Mouse (Mus musculus) left cerebral cortex, postnatal 25 days (tissue): ENCODE results near the gene Orm2. TPM values are rescaled to one million over a fixed set of nuclear protein-coding genes. Genes with fewer than 3 reads are reported as not detected.

Experiments used
- DNase-seq, 2 experiments: peaks; one replicate each; pipeline ENCODE4 v3.0.0; 2022; ENCODE audit warnings: low spot score in 2 of 2, mixed read lengths in 1 of 2
- intact Hi-C: fragments of 180-260 bp; cut with DNase I; formaldehyde crosslinking; loops from one replicate; pipeline ENCODE4 v1.15.1; 2025
- total RNA-seq, 2 experiments: library from RNA; stranded (reverse); gene quantifications; 2 replicates each; pipeline ENCODE4 v1.2.3; 2021

The Orm2 gene
- total RNA-seq, 2 experiments from 2014 or later: not detected

DNA sequence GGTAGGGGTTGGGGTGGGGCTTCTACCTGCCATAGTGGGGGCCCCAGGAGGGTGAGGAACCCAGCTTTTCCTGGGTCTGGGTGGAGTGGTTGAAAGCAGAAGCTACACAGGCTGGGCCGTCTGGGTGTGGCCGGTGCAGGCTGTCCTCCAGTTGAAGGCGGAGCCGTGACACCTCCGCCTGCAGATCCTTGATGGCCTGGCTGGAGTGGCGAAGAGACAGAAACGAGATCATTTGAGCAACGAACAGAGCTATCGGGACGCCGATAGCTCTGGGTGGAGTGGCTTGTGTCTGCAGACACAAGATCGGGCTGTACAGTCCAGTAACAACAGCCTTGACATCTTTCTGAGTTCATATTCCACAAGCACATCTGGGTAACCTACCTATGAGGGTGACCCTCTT, 12.1 kb downstream of the Orm2 start:
- no peak for DNase-seq
- intact Hi-C loops: no loop called here

GRCm38 (mm10) chr4:63375367-63375766, 13.1 kb downstream of the Orm2 start:
- no peak for DNase-seq
- intact Hi-C loops: no loop called here

DNA sequence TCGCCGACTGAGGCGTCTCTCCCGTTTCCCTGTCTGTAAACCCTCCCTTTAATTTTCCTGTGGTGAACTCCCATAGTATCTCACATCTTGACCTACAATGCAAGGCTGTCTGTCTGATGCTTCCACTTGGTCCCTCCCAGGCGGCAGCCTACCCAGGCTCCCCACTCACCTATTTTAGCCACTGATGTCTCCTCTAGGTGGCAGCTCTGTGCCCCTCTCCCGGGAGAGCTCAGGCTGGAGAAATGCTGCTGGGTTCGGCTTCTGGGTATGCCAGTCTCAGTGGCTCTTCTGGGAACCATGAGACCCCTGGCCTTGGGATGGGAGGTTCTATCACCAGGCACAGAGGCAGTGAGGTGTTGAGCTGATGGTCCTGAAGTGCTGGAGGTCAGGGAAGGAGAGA, 15.2 kb downstream of the Orm2 start:
- intact Hi-C loops: no loop called here

DNA sequence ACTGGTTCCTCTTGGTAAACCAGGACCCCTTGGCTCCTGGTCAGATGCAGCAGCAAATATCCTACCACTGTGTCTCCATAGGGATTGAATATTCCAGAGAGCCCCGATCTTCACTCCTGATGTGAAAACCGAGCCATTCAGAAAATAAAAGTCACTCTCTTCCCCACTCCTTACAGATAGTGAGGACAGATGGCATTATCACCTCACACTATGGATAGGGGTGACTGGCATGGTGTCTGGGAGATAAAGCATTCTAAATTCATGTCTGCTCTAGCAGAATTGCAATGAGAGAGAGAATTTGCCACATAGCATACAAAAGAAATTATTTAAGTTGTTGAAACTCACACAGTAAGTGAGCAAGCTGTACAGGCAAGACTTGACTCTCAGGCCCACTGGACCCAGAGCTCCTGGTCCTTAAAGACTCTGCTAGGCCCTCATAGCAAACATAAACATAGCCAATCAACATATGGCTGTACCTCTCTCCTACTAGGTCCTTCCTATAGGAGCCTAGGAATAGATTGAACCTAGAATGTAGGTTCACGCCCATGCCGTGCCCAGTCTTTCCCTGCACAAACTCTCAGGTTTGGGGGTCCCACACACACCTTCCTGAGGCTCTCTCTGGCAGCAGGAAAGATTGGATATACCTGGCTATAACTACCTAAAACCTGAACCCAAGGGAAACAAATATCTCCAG, 20.6 kb downstream of the Orm2 start:
- no peak for DNase-seq
- intact Hi-C loops: no loop called here

More for the DNA sequence above, 15.2 kb downstream of the Orm2 start:
- no peak for DNase-seq

DNA sequence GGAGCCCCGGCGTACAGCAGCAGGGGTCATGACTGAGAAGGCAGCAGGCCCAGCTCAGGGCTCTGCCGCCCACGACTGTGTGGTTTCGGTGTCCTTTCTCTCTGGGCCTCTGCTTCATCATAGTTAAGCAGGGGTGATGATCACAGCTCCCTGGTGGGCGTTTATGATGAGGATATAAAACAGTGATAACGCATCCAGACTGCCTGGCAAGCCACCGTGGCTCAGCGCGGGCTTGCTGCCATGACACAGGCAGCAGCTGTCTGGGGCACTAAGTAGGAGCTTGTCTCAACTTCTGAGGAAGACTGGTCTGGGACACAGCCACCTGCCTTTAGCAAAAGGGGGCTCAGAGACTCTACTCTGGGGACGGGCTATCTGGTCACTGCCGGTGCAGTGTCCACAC, 21.2 kb downstream of the Orm2 start:
- intact Hi-C loops: no loop called here
- DNase-seq: no peak

DNA sequence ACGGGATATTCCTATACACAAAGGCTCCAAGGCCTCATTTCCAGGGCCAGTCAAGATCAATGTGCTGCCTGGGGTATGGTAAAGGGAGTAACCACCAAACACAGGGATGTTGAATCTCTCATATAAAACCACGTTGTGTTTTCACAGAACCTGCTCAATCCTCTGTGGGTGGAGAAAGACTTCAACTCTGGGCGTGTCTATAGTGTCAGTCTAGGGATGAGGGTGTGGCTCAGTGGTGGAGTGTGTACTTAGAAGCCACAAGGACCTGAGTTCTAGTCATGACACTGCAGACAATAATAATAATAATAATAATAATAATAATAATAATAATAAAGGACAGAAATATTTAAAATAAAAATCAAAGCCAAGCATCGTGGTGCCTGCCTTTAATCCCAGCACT, 22.0 kb downstream of the Orm2 start:
- intact Hi-C loops: no loop called here
- DNase-seq: no peak

GRCm38 (mm10) chr4:63385253-63385652, 23.0 kb downstream of the Orm2 start:
- intact Hi-C loops: no loop called here
- DNase-seq: no peak

DNA sequence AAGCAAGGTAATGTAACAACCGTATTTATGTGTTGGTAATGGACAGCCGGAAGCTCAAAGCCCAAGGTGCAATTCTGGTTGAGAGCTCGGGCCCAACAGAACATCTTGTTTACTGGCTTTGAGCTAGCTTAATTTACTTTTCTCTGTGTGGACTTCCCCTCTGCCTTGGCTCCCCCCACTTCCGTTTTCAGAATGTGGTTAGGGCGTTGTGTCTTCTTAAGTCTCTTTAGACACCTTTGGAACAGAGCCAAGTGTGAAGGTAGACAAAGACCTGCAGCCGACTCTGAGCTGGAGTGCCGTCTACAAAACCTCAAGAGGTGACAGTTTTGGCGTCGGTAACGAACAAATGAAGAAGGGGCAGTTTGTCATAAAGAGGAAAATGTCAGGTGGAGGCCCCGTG, 23.5 kb downstream of the Orm2 start:
- DNase-seq: no peak

DNA sequence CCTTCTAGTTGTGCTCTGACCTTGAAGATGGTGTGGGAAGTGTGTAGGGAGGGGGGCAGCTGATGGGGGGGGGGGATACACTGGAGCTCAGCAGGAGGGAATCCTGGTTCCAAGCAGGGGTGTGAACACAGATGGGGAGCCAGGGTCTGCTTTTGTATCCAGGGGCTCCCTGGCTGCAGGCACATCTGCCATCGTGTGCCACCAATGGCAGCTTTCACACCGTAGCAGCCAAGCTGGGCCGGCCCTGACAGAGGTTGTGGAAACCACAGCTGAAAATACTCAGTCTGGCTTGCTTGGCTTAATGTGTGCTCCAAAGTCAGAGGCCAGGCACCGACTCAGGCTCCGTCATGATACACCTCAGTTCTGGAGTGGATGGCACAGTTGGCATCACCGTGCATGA, 25.8 kb downstream of the Orm2 start:
- no peak for DNase-seq
- intact Hi-C loops: no loop called here

More for the DNA sequence above, 23.5 kb downstream of the Orm2 start:
- intact Hi-C loops: no loop called here

DNA sequence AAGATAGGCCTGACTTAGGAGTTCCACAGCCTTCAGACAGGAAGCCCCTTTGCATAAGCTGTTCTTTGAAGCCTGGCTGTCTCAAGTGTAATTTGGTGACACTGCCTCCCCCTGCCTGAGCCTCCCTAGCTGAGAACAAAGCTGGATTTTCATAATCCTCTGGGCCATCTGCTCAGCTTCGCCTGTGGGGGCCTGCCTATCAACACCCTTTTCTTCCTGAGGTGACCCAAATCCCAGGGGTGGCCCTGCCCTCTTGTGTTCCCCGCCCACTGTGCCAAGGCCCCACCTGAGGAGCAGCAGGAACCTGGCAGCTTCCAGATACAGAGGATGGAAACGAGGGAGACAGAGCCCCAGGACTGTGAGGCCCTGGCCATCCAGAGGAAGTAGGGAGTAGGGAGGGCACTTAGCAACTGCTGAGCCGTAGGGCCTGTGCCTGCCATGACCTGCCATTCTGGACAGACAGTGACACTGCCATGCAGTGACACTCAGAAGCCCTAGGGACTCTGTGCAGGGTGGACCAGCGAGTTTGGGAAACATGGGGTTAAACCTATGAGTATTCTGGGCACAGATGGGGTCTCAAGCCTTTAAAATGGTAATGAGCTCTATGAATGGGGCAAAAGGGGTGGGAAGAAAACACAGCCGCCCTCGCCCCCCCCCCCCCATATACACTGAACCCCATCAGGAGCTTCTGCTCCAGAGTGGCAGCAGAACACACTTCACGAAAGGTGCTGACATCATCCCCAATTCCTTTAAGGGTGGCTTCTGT, 27.1 kb downstream of the Orm2 start:
- intact Hi-C loops: no loop called here

GRCm38 (mm10) chr4:63389887-63390528, 27.8 kb downstream of the Orm2 start:
- intact Hi-C loops: no loop called here
- DNase-seq: no peak

More for the DNA sequence above, 27.1 kb downstream of the Orm2 start:
- DNase-seq: no peak

DNA sequence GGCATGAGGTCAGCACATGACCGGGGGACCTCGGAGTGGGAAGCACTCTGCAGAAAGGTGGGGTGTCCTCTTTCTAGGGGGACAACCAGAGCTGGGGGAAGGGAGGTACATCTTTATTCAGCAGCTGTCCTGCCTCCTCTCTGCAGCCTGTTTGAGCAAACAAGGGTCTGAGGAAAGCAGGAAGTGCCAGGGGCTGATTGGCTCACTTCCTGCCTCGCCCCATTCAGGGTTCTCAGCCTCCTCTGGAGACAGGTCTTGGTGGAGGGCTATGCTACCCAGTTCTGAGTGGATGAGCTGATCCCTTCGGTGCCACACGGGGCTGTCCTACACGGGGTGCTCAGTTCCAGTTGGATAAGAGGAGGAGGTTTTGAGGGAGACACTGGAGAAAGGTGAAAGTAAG, 29.1 kb downstream of the Orm2 start:
- DNase-seq: no peak
- intact Hi-C loops: no loop called here

DNA sequence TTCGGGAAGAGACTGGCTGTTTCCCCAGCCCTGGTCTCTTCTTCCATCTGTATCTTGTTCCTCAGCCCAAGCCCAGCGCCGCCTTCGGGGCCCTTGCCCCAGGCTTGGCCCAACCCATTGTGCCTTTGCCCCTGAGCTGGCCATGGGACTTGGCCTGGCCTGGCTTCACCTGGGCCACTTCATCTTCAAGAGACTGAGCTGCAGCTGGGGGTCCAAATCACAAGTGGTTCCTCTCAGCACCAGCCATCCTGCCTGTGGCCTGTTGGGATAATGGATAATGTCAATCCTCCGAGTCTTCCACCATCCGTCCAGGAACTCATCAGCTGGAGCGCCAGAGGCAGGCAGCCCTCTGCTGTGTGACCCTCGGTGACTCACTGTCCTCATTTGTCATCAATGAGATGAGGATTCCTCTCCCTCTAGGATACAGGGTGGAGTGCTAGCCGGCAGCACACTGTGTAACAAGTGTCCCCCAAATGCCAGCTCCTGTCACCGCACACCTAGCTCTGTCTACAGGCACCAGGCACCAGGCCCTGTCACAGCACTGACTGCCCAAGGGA, 35.8 kb downstream of the Orm2 start:
- intact Hi-C loops: no loop called here
- DNase-seq: no peak

- intact Hi-C loops: no loop called here
- DNase-seq: no peak
Observed at GRCm38 (mm10) chr4:63398854-63399609, 36.8 kb downstream of the Orm2 start.

GRCm38 (mm10) chr4:63399691-63400270, 37.5 kb downstream of the Orm2 start:
- no peak for DNase-seq
- intact Hi-C loops: no loop called here

DNA sequence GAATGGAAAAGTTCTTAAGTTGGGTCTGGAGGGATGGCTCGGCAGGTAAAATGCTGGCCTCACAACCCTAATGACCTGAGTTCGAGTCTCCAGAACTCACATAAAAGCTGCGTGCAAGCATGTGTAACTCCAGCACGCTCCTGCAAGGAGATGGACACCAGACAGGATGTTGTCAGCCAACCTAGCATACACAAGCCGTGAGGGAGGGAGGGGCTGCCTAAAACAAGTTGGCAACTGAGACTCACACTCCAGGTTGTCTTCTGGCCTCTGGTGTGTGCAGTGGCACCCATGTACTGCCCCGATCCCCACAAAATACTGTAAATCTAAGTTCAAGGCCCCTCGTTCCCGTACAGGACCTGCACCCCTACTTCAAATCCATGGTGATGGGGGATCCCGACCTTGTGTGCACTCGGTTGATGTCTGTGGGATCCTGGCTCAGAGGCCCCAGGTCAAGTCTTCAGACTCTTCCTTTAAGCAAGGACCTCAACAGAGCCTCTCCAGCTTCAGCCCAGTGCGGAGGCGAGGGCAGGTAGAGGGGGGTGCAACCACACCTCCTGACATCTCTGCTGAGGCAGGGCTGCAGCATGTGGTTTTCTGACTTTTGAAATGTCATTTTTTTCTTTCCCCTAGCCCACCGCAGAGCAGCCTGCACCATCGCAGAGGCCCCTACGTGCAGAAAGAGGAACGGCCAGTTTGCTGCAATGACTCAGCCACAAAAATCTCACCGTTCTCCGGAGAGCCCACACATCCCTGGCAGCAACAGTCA, 38.5 kb downstream of the Orm2 start:
- DNase-seq: no peak
- intact Hi-C loops: no loop called here

GRCm38 (mm10) chr4:63401620-63402019, 39.4 kb downstream of the Orm2 start:
- DNase-seq: no peak
- intact Hi-C loops: no loop called here

- intact Hi-C loops: no loop called here
Observed at GRCm38 (mm10) chr4:63402056-63402455, 39.8 kb downstream of the Orm2 start.

DNA sequence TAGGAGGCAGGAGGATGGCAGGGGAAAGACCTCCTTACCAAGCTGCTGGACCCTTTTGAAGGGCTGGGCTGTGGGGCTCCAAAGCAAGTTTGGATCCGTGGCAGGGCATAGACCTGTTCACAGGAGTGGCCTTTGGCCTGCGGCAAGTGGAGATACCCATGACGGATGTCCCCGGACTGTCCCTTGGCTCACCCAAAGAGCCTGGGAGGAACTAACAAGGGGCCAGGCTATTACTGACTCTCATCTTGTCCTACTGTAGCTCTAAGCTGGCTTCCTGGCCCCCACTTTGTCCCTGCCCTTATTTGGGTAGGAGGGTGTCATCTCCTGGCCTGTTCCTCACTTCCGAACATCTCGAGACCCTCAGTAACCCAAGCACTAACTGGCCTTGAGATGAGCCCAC, 40.3 kb downstream of the Orm2 start:
- intact Hi-C loops: no loop called here
- no peak for DNase-seq

More at GRCm38 (mm10) chr4:63402056-63402455, 39.8 kb downstream of the Orm2 start:
- no peak for DNase-seq
